ENCODE assay signal across 28 mouse cellular contexts in the genomic region with DNA sequence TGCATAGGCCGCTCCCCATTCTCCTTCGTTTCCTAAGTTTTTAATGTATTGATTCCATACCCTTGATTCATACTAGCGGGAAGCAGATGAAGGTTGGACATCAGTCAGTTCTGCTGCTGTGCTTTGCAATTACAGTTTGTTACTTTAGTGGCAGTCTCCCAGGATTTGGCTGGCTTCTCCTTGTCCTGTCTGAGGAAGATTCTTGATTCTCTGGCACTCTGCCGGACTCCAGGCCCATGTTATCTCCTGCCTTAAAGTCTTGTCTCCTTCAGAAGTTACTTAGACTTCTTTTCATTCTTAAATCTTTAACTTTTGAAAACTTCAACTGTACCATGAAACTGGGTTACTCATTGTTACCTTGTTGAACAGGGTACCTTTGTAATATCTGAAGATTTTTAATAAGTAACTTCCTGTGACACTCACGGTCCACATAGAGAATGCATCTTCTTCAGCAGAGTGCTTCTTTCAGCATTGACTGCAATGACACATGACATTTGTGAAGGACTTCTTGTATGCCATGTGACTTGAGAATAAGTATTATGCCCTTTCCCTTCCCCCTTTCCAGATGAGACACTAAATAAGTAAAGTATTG. TPM values are rescaled to one million over a fixed set of nuclear protein-coding genes. Genes with fewer than 3 reads are reported as not detected.
DNase-seq lines count a peak whose midpoint lies in the region; ATAC-seq and TF ChIP-seq lines count a peak whose summit lies in the region.
"Had no signal": no experiment of that assay in that cellular context is flagged by ENCODE, and none has a peak within 500 bp of the region (broad histone marks: within the 10 kb centered on the region; RNA-seq: fewer than 3 reads in every experiment).

No protein-coding gene starts in this region.

- peaks cover 4% of the 10 kb centered on the region; the same call in 1 of the 2 replicates for H3K36me3 ChIP-seq in lung, embryonic 14.5 days (ENCODE audit: insufficient read depth)
- no peaks in the 10 kb centered on the region for H3K36me3 ChIP-seq in kidney, embryonic 16.5 days (ENCODE audit: insufficient read depth, low read length)
- 0 out of 2 replicates have a peak, but pooled peaks cover 3% of the 10 kb centered on the region for H3K36me3 ChIP-seq in forebrain, embryonic 12.5 days (replicated peaks)
- H3K36me3 ChIP-seq: embryonic facial prominence, embryonic 13.5 days; G1E; lung, embryonic 15.5 days; midbrain, embryonic 12.5 days; neural tube, embryonic 13.5 days had no signal

- no peak overlapping the region for H3K9ac ChIP-seq in lung, embryonic 14.5 days
- H3K9ac ChIP-seq in kidney, embryonic 16.5 days (replicated peaks; ENCODE audit: low read length) = no peak overlapping the region
- no peak overlapping the region for H3K9ac ChIP-seq in forebrain, embryonic 12.5 days
- H3K9ac ChIP-seq: embryonic facial prominence, embryonic 13.5 days; hindbrain, embryonic 13.5 days; liver, embryonic 14.5 days; lung, embryonic 15.5 days; midbrain, embryonic 12.5 days; neural tube, embryonic 13.5 days had no signal

- DNase-seq in lung, embryonic 14.5 days = peak; percentile 14
- DNase-seq in lung, adult 2 months = no peak
- peak; percentile 74 to 79 for DNase-seq in kidney, postnatal 36 days
- no peak for DNase-seq in left cerebral cortex, postnatal 14 days (ENCODE audit: low spot score in 2 of 2)
- DNase-seq in cerebellum, adult 11-12 months = no peak
- DNase-seq: adrenal gland, postnatal 25 days; cerebellum, adult 18-20 months; gastrocnemius, postnatal 36 days; heart, adult 18-20 months; heart, postnatal 36 days; liver; right cerebral cortex, postnatal 4 days had no signal

- TF ChIP-seq CTCF in lung, embryonic 14.5 days (IDR thresholded peaks at IDR 0.05; ENCODE audit: low read depth) = no peak
- no peak for TF ChIP-seq CTCF in lung, adult 2 months (IDR thresholded peaks at IDR 0.05; ENCODE audit: insufficient read depth, low read length)

- H3K4me1 ChIP-seq in lung, embryonic 14.5 days (ENCODE audit: insufficient read depth) = no peaks in the 10 kb centered on the region
- no peaks in the 10 kb centered on the region for H3K4me1 ChIP-seq in lung, adult 2 months (ENCODE audit: control insufficient read depth, insufficient read depth, low read length)
- H3K4me1 ChIP-seq in kidney, embryonic 16.5 days (ENCODE audit: insufficient read depth, low read length) = no peaks in the 10 kb centered on the region
- no peaks in the 10 kb centered on the region for H3K4me1 ChIP-seq in forebrain, embryonic 12.5 days
- H3K4me1 ChIP-seq: embryonic facial prominence, embryonic 13.5 days; forebrain, embryonic 10.5 days; lung, embryonic 15.5 days; midbrain, embryonic 12.5 days; neural tube, embryonic 13.5 days had no signal

- no peak for TF ChIP-seq POLR2A in lung, adult 2 months (IDR thresholded peaks at IDR 0.05; ENCODE audit: borderline replicate concordance, extremely low read depth, low read depth, low read length)

- H3K4me3 ChIP-seq in lung, embryonic 14.5 days (ENCODE audit: low read depth, low read length) = no peak overlapping the region
- H3K4me3 ChIP-seq in lung, adult 2 months (replicated peaks; ENCODE audit: extremely low read depth, low read depth, low read length) = no peak overlapping the region
- H3K4me3 ChIP-seq in kidney, embryonic 16.5 days (ENCODE audit: low read length) = no peak overlapping the region
- no peak overlapping the region for H3K4me3 ChIP-seq in forebrain, embryonic 12.5 days (replicated peaks)
- H3K4me3 ChIP-seq: embryonic facial prominence, embryonic 13.5 days; forebrain, embryonic 10.5 days; gastrocnemius, adult 2 months; hindbrain, embryonic 13.5 days; layer of hippocampus, adult 2 months; lung, embryonic 15.5 days; midbrain, embryonic 12.5 days; neural tube, embryonic 13.5 days had no signal

- H3K27ac ChIP-seq in lung, embryonic 14.5 days (ENCODE audit: low read depth) = no peak overlapping the region
- H3K27ac ChIP-seq in kidney, embryonic 16.5 days (ENCODE audit: low read length) = peak overlapping the region; percentile 5; the same call in 1 of the 2 replicates
- no peak overlapping the region for H3K27ac ChIP-seq in forebrain, embryonic 12.5 days
- H3K27ac ChIP-seq: embryonic facial prominence, embryonic 13.5 days; forebrain, embryonic 10.5 days; gastrocnemius, adult 2 months; hindbrain, embryonic 13.5 days; layer of hippocampus, adult 2 months; liver, embryonic 14.5 days; lung, embryonic 15.5 days; midbrain, embryonic 12.5 days; neural tube, embryonic 13.5 days; stomach, postnatal 0 days had no signal

- 79% methylated on average over 5 of the region's 5 CpGs for WGBS in lung, embryonic 14.5 days
- 85% methylated on average over 5 of the region's 5 CpGs for WGBS in lung, adult 2 months
- WGBS in kidney, embryonic 16.5 days = 89% methylated on average over 5 of the region's 5 CpGs
- WGBS in forebrain, embryonic 12.5 days = 94% methylated on average over 5 of the region's 5 CpGs

- no peaks in the 10 kb centered on the region for H3K9me3 ChIP-seq in lung, embryonic 14.5 days (ENCODE audit: low read depth, low read length)
- no peaks in the 10 kb centered on the region for H3K9me3 ChIP-seq in kidney, embryonic 16.5 days (ENCODE audit: low read length)
- H3K9me3 ChIP-seq in forebrain, embryonic 12.5 days = no peaks in the 10 kb centered on the region
- H3K9me3 ChIP-seq: embryonic facial prominence, embryonic 13.5 days; forebrain, embryonic 10.5 days; hindbrain, embryonic 13.5 days; lung, embryonic 15.5 days; midbrain, embryonic 12.5 days; neural tube, embryonic 13.5 days had no signal

- intact Hi-C loops in left cerebral cortex, postnatal 14 days (cut with DNase I) = no loop called here

- ATAC-seq in lung, embryonic 14.5 days (ENCODE audit: insufficient read depth) = no peak
- peak; percentile 51; the same call in 1 of the 2 replicates for ATAC-seq in kidney, embryonic 16.5 days (ENCODE audit: low FRiP score, low TSS enrichment)
- ATAC-seq in forebrain, embryonic 12.5 days (ENCODE audit: low FRiP score) = no peak
- ATAC-seq: forebrain, embryonic 16.5 days; intestine, embryonic 16.5 days had no signal

- H3K27me3 ChIP-seq in lung, embryonic 14.5 days (ENCODE audit: insufficient read depth, low read length) = no peaks in the 10 kb centered on the region
- no peaks in the 10 kb centered on the region for H3K27me3 ChIP-seq in kidney, embryonic 16.5 days (ENCODE audit: insufficient read depth, low read length)
- H3K27me3 ChIP-seq in forebrain, embryonic 12.5 days = no peaks in the 10 kb centered on the region
- H3K27me3 ChIP-seq: embryonic facial prominence, embryonic 13.5 days; hindbrain, embryonic 13.5 days; lung, embryonic 15.5 days; midbrain, embryonic 12.5 days; neural tube, embryonic 13.5 days had no signal

- H3K4me2 ChIP-seq in lung, embryonic 14.5 days = no peak overlapping the region
- H3K4me2 ChIP-seq in kidney, embryonic 16.5 days (replicated peaks; ENCODE audit: low read depth, low read length) = no peak overlapping the region
- H3K4me2 ChIP-seq in forebrain, embryonic 12.5 days = no peak overlapping the region
- H3K4me2 ChIP-seq: embryonic facial prominence, embryonic 13.5 days; heart, embryonic 11.5 days; hindbrain, embryonic 13.5 days; lung, embryonic 15.5 days; midbrain, embryonic 12.5 days; neural tube, embryonic 13.5 days had no signal

RNA-seq across cellular contexts. Expression of a gene that starts 52.7 kb away (rescaled TPM):
- polyA plus RNA-seq in lung, embryonic 14.5 days (2014; fragmentation: Nextera tagmentation; extraction: Ambion mirVana) = 7.5 and 7.7 TPM in 2 replicates
- 4.3 and 9.2 TPM in 2 replicates for polyA plus RNA-seq in lung, adult 2 months (2012; rRNA removed)
- polyA plus RNA-seq in kidney, embryonic 16.5 days (2015; fragmentation: Nextera tagmentation; extraction: Ambion mirVana) = 9.6 and 10.7 TPM in 2 replicates
- polyA plus RNA-seq in forebrain, embryonic 12.5 days (2016; fragmentation: Nextera tagmentation; extraction: Ambion mirVana) = 7.3 and 7.9 TPM in 2 replicates
- 100 to 1,000 TPM; 342 to 403 TPM for total RNA-seq in left cerebral cortex, postnatal 14 days (2021)

Comparison
In these comparisons a context has a peak if more than half of its experiments do, and no peak if none do; other contexts are left out.
1. DNase-seq: peak in lung, embryonic 14.5 days (single experiment) and kidney, postnatal 36 days (2 of 2); none in lung, adult 2 months (single experiment), left cerebral cortex, postnatal 14 days (0 of 2) and cerebellum, adult 11-12 months (single experiment).